In genomic region chr3:100439088-100439487, GRCm38 (mm10) we compare ENCODE assay signal across 12 mouse cellular contexts. TPM values are rescaled to one million over a fixed set of nuclear protein-coding genes. Genes with fewer than 3 reads are reported as not detected.
DNase-seq lines count a peak whose midpoint lies in the region; ATAC-seq and TF ChIP-seq lines count a peak whose summit lies in the region.
"Had no signal": no experiment of that assay in that cellular context is flagged by ENCODE, and none has a peak within 500 bp of the region (broad histone marks: within the 10 kb centered on the region; RNA-seq: fewer than 3 reads in every experiment).

No protein-coding gene starts in this region.

- H3K27ac ChIP-seq in liver, embryonic 14.5 days = peak overlapping the region; percentile 99
- H3K27ac ChIP-seq in stomach, postnatal 0 days (replicated peaks) = no peak overlapping the region
- H3K27ac ChIP-seq: hindbrain, embryonic 12.5 days; kidney, embryonic 15.5 days had no signal

- no peaks in the 10 kb centered on the region for H3K4me1 ChIP-seq in lung, adult 2 months (ENCODE audit: control insufficient read depth, insufficient read depth, low read length)
- H3K4me1 ChIP-seq in liver, embryonic 14.5 days (replicated peaks; ENCODE audit: control insufficient read depth in 2 of 2, insufficient read depth in 2 of 2, low read length in 1 of 2) = peaks cover 55 to 58% of the 10 kb centered on the region in 2 experiments
- H3K4me1 ChIP-seq in stomach, postnatal 0 days (replicated peaks; ENCODE audit: control insufficient read depth, insufficient read depth) = no peaks in the 10 kb centered on the region
- H3K4me1 ChIP-seq: hindbrain, embryonic 12.5 days had no signal

- no peaks in the 10 kb centered on the region for H3K27me3 ChIP-seq in liver, embryonic 14.5 days (ENCODE audit: control insufficient read depth, insufficient read depth, low read length)
- no peaks in the 10 kb centered on the region for H3K27me3 ChIP-seq in stomach, postnatal 0 days (ENCODE audit: control insufficient read depth, insufficient read depth, low read length)
- H3K27me3 ChIP-seq: hindbrain, embryonic 12.5 days; kidney, embryonic 15.5 days had no signal

- H3K9ac ChIP-seq in liver, embryonic 14.5 days (replicated peaks) = peak overlapping the region; percentile 75
- H3K9ac ChIP-seq in stomach, postnatal 0 days (ENCODE audit: low read length) = no peak overlapping the region
- H3K9ac ChIP-seq: hindbrain, embryonic 12.5 days; kidney, embryonic 15.5 days had no signal

- no peak for TF ChIP-seq EP300 in liver, embryonic 14.5 days (IDR thresholded peaks at IDR 0.05; ENCODE audit: low read depth)
- TF ChIP-seq EP300 in stomach, postnatal 0 days (optimal IDR thresholded peaks at IDR 0.05) = no peak

- ATAC-seq in erythroid progenitor cell, adult 5-6 weeks (replicated peaks; ENCODE audit: low FRiP score, poor library complexity, severe bottlenecking) = peak; percentile 21
- ATAC-seq in liver, embryonic 14.5 days (ENCODE audit: insufficient read depth) = no peak
- 0 out of 2 replicates have a peak, but pooled peaks have one; percentile 3 for ATAC-seq in stomach, postnatal 0 days (ENCODE audit: low FRiP score, low TSS enrichment)

- WGBS in lung, adult 2 months = 47% methylated on average over 3 of the region's 3 CpGs
- 22% methylated on average over 3 of the region's 3 CpGs for WGBS in liver, embryonic 14.5 days (ENCODE audit: insufficient replicate concordance)
- 63% methylated on average over 3 of the region's 3 CpGs for WGBS in stomach, postnatal 0 days

- no peaks in the 10 kb centered on the region for H3K9me3 ChIP-seq in liver, embryonic 14.5 days (ENCODE audit: control insufficient read depth, low read length)
- no peaks in the 10 kb centered on the region for H3K9me3 ChIP-seq in stomach, postnatal 0 days (ENCODE audit: control insufficient read depth, low read length)
- H3K9me3 ChIP-seq: hindbrain, embryonic 12.5 days; kidney, embryonic 15.5 days had no signal

- peak overlapping the region; percentile 70 for H3K4me2 ChIP-seq in liver, embryonic 14.5 days (ENCODE audit: low read depth)
- no peak overlapping the region for H3K4me2 ChIP-seq in stomach, postnatal 0 days (replicated peaks; ENCODE audit: low read depth)
- H3K4me2 ChIP-seq: hindbrain, embryonic 12.5 days; kidney, embryonic 15.5 days had no signal

- H3K4me3 ChIP-seq in lung, adult 2 months (replicated peaks; ENCODE audit: extremely low read depth, low read depth, low read length) = no peak overlapping the region
- peak overlapping the region; percentile 8 to 15; a peak in 3 of 4 replicates for H3K4me3 ChIP-seq in liver, embryonic 14.5 days (ENCODE audit: insufficient read depth in 1 of 2, low read depth in 2 of 2, low read length in 2 of 2)
- H3K4me3 ChIP-seq in stomach, postnatal 0 days (ENCODE audit: low read depth, low read length) = no peak overlapping the region
- H3K4me3 ChIP-seq: hindbrain, embryonic 12.5 days; kidney, embryonic 15.5 days had no signal

- peak; percentile 46 for DNase-seq in lung, postnatal 36 days
- DNase-seq in lung, adult 2 months = no peak
- DNase-seq in liver, embryonic 14.5 days (ENCODE audit: low read depth in 3 of 3, low spot score in 3 of 3) = peak in 1 of 3 experiments; percentile 30
- no peak for DNase-seq in stomach, postnatal 0 days (ENCODE audit: low spot score)
- DNase-seq in layer of hippocampus, postnatal 36 days = no peak
- DNase-seq in right cerebral cortex, postnatal 4 days = no peak
- DNase-seq: cerebellum, postnatal 14 days; layer of hippocampus, adult 9-11 months; thymus, postnatal 36 days had no signal

- no peaks in the 10 kb centered on the region for H3K36me3 ChIP-seq in liver, embryonic 14.5 days (replicated peaks; ENCODE audit: control insufficient read depth, insufficient read depth, low read depth)
- H3K36me3 ChIP-seq in stomach, postnatal 0 days (ENCODE audit: control insufficient read depth, insufficient read depth, low read length) = no peaks in the 10 kb centered on the region
- H3K36me3 ChIP-seq: hindbrain, embryonic 12.5 days; kidney, embryonic 15.5 days had no signal

- TF ChIP-seq POLR2A in lung, adult 2 months (IDR thresholded peaks at IDR 0.05; ENCODE audit: borderline replicate concordance, extremely low read depth, low read depth, low read length) = no peak

- TF ChIP-seq CTCF in lung, adult 2 months (IDR thresholded peaks at IDR 0.05; ENCODE audit: insufficient read depth, low read length) = no peak
- no peak for TF ChIP-seq CTCF in liver, embryonic 14.5 days (IDR thresholded peaks at IDR 0.05; ENCODE audit: low read depth)
- TF ChIP-seq CTCF in stomach, postnatal 0 days (IDR thresholded peaks at IDR 0.05; ENCODE audit: low read depth) = no peak

RNA-seq across cellular contexts. Expression of gene Tent5c, which starts 50.0 kb away (rescaled TPM):
- polyA plus RNA-seq in lung, adult 2 months (2012; rRNA removed) = 11.4 and 12.1 TPM in 2 replicates
- total RNA-seq in erythroid progenitor cell, adult 5-6 weeks (2015; ENCODE audit: low replicate concordance) = 149 and 155 TPM in 2 replicates
- total RNA-seq in erythroid progenitor cell, adult 5-6 weeks (2017; ENCODE audit: low replicate concordance) = 207 and 233 TPM in 2 replicates
- polyA plus RNA-seq in liver, embryonic 14.5 days (2012; rRNA removed) = 43.2 and 44.1 TPM in 2 replicates
- polyA plus RNA-seq in liver, embryonic 14.5 days (2014; fragmentation: Nextera tagmentation; extraction: Ambion mirVana) = 73.8 and 75.0 TPM in 2 replicates
- 2.5 and 2.8 TPM in 2 replicates for polyA plus RNA-seq in stomach, postnatal 0 days (2015; fragmentation: Nextera tagmentation; extraction: Ambion mirVana)
- total RNA-seq in layer of hippocampus, postnatal 36 days (2021) = 1 to 10 TPM; 2.2 to 2.4 TPM

Comparison
In these comparisons a context has a peak if more than half of its experiments do, and no peak if none do; other contexts are left out.
1. H3K4me3 ChIP-seq: peak in liver, embryonic 14.5 days (2 of 2); none in lung, adult 2 months (single experiment) and stomach, postnatal 0 days (single experiment).